In the genomic region with DNA sequence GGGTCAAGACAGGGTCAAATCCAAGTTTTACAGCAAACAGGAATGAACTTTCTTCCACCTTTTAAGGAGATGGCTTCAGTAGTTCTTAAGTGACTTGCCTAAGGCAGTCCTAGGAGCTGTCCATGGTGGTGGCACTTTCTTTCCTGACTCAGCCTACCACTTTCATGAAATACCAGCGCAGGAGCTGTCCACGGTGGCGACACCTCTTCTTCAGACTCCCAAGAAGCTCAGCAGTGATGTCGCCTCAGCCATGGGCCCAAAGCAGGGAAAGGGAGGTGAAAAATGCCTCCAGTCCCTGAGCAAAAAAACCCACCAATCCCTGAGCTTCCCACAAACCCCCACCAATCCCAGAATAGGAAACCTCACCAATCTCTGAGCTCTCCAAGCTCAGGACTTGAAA, we compare ENCODE assay signal across 8 mouse cellular contexts. TPM values are rescaled to one million over a fixed set of nuclear protein-coding genes. Genes with fewer than 3 reads are reported as not detected.
DNase-seq lines count a peak whose midpoint lies in the region; ATAC-seq lines count a peak whose summit lies in the region.
"Had no signal": no experiment of that assay in that cellular context is flagged by ENCODE, and none has a peak within 500 bp of the region (broad histone marks: within the 10 kb centered on the region; RNA-seq: fewer than 3 reads in every experiment).

No protein-coding gene starts in this region.

- ATAC-seq in limb, embryonic 11.5 days (ENCODE audit: insufficient number of reproducible peaks, low FRiP score, low TSS enrichment, low read depth) = no peak
- ATAC-seq: intestine, embryonic 15.5 days had no signal

- no peak overlapping the region for H3K9ac ChIP-seq in limb, embryonic 11.5 days (ENCODE audit: low read length)
- H3K9ac ChIP-seq: intestine, embryonic 15.5 days had no signal

- 47% methylated on average over 4 of the region's 4 CpGs for WGBS in limb, embryonic 11.5 days
- 47% methylated on average over 4 of the region's 4 CpGs for WGBS in limb, embryonic 10.5 days
- WGBS in midbrain, embryonic 10.5 days = 65% methylated on average over 4 of the region's 4 CpGs

- no peaks in the 10 kb centered on the region for H3K36me3 ChIP-seq in limb, embryonic 11.5 days (ENCODE audit: control insufficient read depth, insufficient read depth, low read length)
- peaks cover 12% of the 10 kb centered on the region for H3K36me3 ChIP-seq in limb, embryonic 10.5 days
- peaks cover 13% of the 10 kb centered on the region for H3K36me3 ChIP-seq in midbrain, embryonic 10.5 days
- H3K36me3 ChIP-seq: intestine, embryonic 15.5 days had no signal

- H3K4me1 ChIP-seq in limb, embryonic 11.5 days (ENCODE audit: control insufficient read depth, insufficient read depth, low read length) = peaks cover 3% of the 10 kb centered on the region; the same call in 1 of the 2 replicates
- peaks cover 21% of the 10 kb centered on the region for H3K4me1 ChIP-seq in limb, embryonic 10.5 days
- peaks cover 21% of the 10 kb centered on the region for H3K4me1 ChIP-seq in midbrain, embryonic 10.5 days

- no peak overlapping the region for H3K4me2 ChIP-seq in limb, embryonic 11.5 days (ENCODE audit: low read depth, severe bottlenecking)
- H3K4me2 ChIP-seq: intestine, embryonic 15.5 days had no signal

- H3K9me3 ChIP-seq in limb, embryonic 11.5 days (ENCODE audit: control insufficient read depth, low read length) = no peaks in the 10 kb centered on the region
- no peaks in the 10 kb centered on the region for H3K9me3 ChIP-seq in limb, embryonic 10.5 days (replicated peaks)
- H3K9me3 ChIP-seq in midbrain, embryonic 10.5 days (replicated peaks) = no peaks in the 10 kb centered on the region
- H3K9me3 ChIP-seq: intestine, embryonic 15.5 days had no signal

- H3K27me3 ChIP-seq in limb, embryonic 11.5 days (ENCODE audit: control insufficient read depth, insufficient read depth, low read length) = no peaks in the 10 kb centered on the region
- H3K27me3 ChIP-seq in limb, embryonic 10.5 days (ENCODE audit: low read depth, poor library complexity, severe bottlenecking) = no peaks in the 10 kb centered on the region
- no peaks in the 10 kb centered on the region for H3K27me3 ChIP-seq in midbrain, embryonic 10.5 days (ENCODE audit: low read depth, poor library complexity, severe bottlenecking)
- H3K27me3 ChIP-seq: intestine, embryonic 15.5 days had no signal

- DNase-seq in limb, embryonic 11.5 days (ENCODE audit: low spot score) = peak; percentile 57
- no peak for DNase-seq in limb, embryonic 10.5 days (ENCODE audit: low spot score)
- DNase-seq in R1 (ENCODE audit: low read depth, low spot score) = peak; percentile 95
- peak; percentile 48 to 64 for DNase-seq in kidney, postnatal 4 days
- peak; percentile 72 for DNase-seq in thymus, postnatal 0 days (ENCODE audit: low spot score)
- no peak for DNase-seq in left cerebral cortex, adult 8-10 months (ENCODE audit: low spot score in 2 of 2)
- DNase-seq in midbrain, embryonic 10.5 days (ENCODE audit: low spot score) = no peak

- H3K27ac ChIP-seq in limb, embryonic 11.5 days (replicated peaks; ENCODE audit: low read depth, low read length) = no peak overlapping the region
- no peak overlapping the region for H3K27ac ChIP-seq in limb, embryonic 10.5 days
- no peak overlapping the region for H3K27ac ChIP-seq in midbrain, embryonic 10.5 days (replicated peaks)
- H3K27ac ChIP-seq: intestine, embryonic 15.5 days had no signal

- no peak overlapping the region for H3K4me3 ChIP-seq in limb, embryonic 11.5 days (ENCODE audit: low read depth, low read length)
- no peak overlapping the region for H3K4me3 ChIP-seq in limb, embryonic 10.5 days
- no peak overlapping the region for H3K4me3 ChIP-seq in midbrain, embryonic 10.5 days
- H3K4me3 ChIP-seq: intestine, embryonic 15.5 days had no signal

RNA-seq across cellular contexts. Expression of gene Lrrc61, which starts 1.7 kb away (rescaled TPM):
- 12.4 and 14.6 TPM in 2 replicates for polyA plus RNA-seq in limb, embryonic 11.5 days (2014; fragmentation: Nextera tagmentation; extraction: Ambion mirVana)
- polyA plus RNA-seq in limb, embryonic 10.5 days (2016; fragmentation: Nextera tagmentation; extraction: Ambion mirVana) = 13.1 and 17.2 TPM in 2 replicates
- 6.1 and 6.8 TPM in 2 replicates for polyA plus RNA-seq in thymus, postnatal 0 days (2015; fragmentation: Nextera tagmentation; extraction: Ambion mirVana)
- 10 to 100 TPM; 41.6 to 55.1 (median 46.4) TPM for total RNA-seq in left cerebral cortex, adult 8-10 months (2022)
- polyA plus RNA-seq in midbrain, embryonic 10.5 days (2016; fragmentation: Nextera tagmentation; extraction: Ambion mirVana) = 17.1 and 21.8 TPM in 2 replicates

RNA-seq across cellular contexts. Expression of gene Atp6v0e2, which starts 15.5 kb away (rescaled TPM):
- polyA plus RNA-seq in limb, embryonic 11.5 days (2014; fragmentation: Nextera tagmentation; extraction: Ambion mirVana) = 4.0 and 4.1 TPM in 2 replicates
- 4.6 and 4.8 TPM in 2 replicates for polyA plus RNA-seq in limb, embryonic 10.5 days (2016; fragmentation: Nextera tagmentation; extraction: Ambion mirVana)
- polyA plus RNA-seq in thymus, postnatal 0 days (2015; fragmentation: Nextera tagmentation; extraction: Ambion mirVana) = 0.78 and 1.1 TPM in 2 replicates
- 100 to 1,000 TPM; 400 to 422 (median 415) TPM for total RNA-seq in left cerebral cortex, adult 8-10 months (2022)
- polyA plus RNA-seq in midbrain, embryonic 10.5 days (2016; fragmentation: Nextera tagmentation; extraction: Ambion mirVana) = 59.0 and 71.9 TPM in 2 replicates

RNA-seq across cellular contexts. Expression of gene Rarres2, which starts 19.7 kb away (rescaled TPM):
- polyA plus RNA-seq in limb, embryonic 11.5 days (2014; fragmentation: Nextera tagmentation; extraction: Ambion mirVana) = 4.3 and 5.6 TPM in 2 replicates
- 6.1 and 7.3 TPM in 2 replicates for polyA plus RNA-seq in limb, embryonic 10.5 days (2016; fragmentation: Nextera tagmentation; extraction: Ambion mirVana)
- 14.9 and 18.0 TPM in 2 replicates for polyA plus RNA-seq in thymus, postnatal 0 days (2015; fragmentation: Nextera tagmentation; extraction: Ambion mirVana)
- total RNA-seq in left cerebral cortex, adult 8-10 months (2022) = 10 to 100 TPM; 16.1 to 17.3 (median 16.9) TPM
- 0.51 and 1.3 TPM in 2 replicates for polyA plus RNA-seq in midbrain, embryonic 10.5 days (2016; fragmentation: Nextera tagmentation; extraction: Ambion mirVana)

RNA-seq across cellular contexts. Expression of gene Gm45021, which starts 36.5 kb away (rescaled TPM):
- polyA plus RNA-seq in limb, embryonic 11.5 days (2014; fragmentation: Nextera tagmentation; extraction: Ambion mirVana) = not detected in 2 replicates
- polyA plus RNA-seq in limb, embryonic 10.5 days (2016; fragmentation: Nextera tagmentation; extraction: Ambion mirVana) = not detected in 2 replicates
- polyA plus RNA-seq in thymus, postnatal 0 days (2015; fragmentation: Nextera tagmentation; extraction: Ambion mirVana) = 0.48 TPM in 1 of 2 replicates, not detected in the other
- total RNA-seq in left cerebral cortex, adult 8-10 months (2022) = not detected
- not detected in 2 replicates for polyA plus RNA-seq in midbrain, embryonic 10.5 days (2016; fragmentation: Nextera tagmentation; extraction: Ambion mirVana)
- polyA plus RNA-seq: intestine, embryonic 15.5 days had no signal

RNA-seq across cellular contexts. Expression of gene Repin1, which starts 40.8 kb away (rescaled TPM):
- polyA plus RNA-seq in limb, embryonic 11.5 days (2014; fragmentation: Nextera tagmentation; extraction: Ambion mirVana) = 42.8 and 46.1 TPM in 2 replicates
- 53.1 and 57.3 TPM in 2 replicates for polyA plus RNA-seq in limb, embryonic 10.5 days (2016; fragmentation: Nextera tagmentation; extraction: Ambion mirVana)
- polyA plus RNA-seq in thymus, postnatal 0 days (2015; fragmentation: Nextera tagmentation; extraction: Ambion mirVana) = 15.5 and 15.6 TPM in 2 replicates
- total RNA-seq in left cerebral cortex, adult 8-10 months (2022) = 10 to 100 TPM; 62.2 to 67.3 (median 64.6) TPM
- polyA plus RNA-seq in midbrain, embryonic 10.5 days (2016; fragmentation: Nextera tagmentation; extraction: Ambion mirVana) = 58.9 and 59.4 TPM in 2 replicates

Comparison
In these comparisons a context has a peak if more than half of its experiments do, and no peak if none do; other contexts are left out.
1. DNase-seq: peak in limb, embryonic 11.5 days (single experiment), R1 (single experiment), kidney, postnatal 4 days (2 of 2) and thymus, postnatal 0 days (single experiment); none in limb, embryonic 10.5 days (single experiment), left cerebral cortex, adult 8-10 months (0 of 2) and midbrain, embryonic 10.5 days (single experiment).
2. RNA of gene Atp6v0e2, which starts 15.5 kb away (polyA plus RNA-seq): 59.0 to 71.9 TPM in midbrain, embryonic 10.5 days; 4.6 to 4.8 TPM in limb, embryonic 10.5 days, 4.0 to 4.1 TPM in limb, embryonic 11.5 days and 0.78 to 1.1 TPM in thymus, postnatal 0 days; every median in the first group is over 10 times any median in the second.